Mouse (Mus musculus) retina, postnatal 7 days (tissue): Measurements from ENCODE around the gene Ptgr2.
A peak's percentile ranks its signal among the peaks of the same experiment; 100 is the strongest.
"Not testable (repeated sequence)": the region's sequence is repeated elsewhere in the genome, so short reads cannot be mapped to it uniquely, and the experiment has no call there.

Experiments used
- DNase-seq: peaks from one replicate; pipeline ENCODE4 v3.0.0-alpha.2; 2012; ENCODE audit warnings: low read depth, low spot score

Ptgr2 gene

GRCm38 (mm10) chr12:84304101-84304500 lies 19.1 kb downstream of the Ptgr2 start:
- DNase-seq = no peak

GRCm38 (mm10) chr12:84304554-84304953 lies 19.5 kb downstream of the Ptgr2 start:
- DNase-seq = no peak

- DNase-seq = no peak
These were observed 26.3 kb downstream of the Ptgr2 start for GRCm38 (mm10) chr12:84311306-84311705.

- DNase-seq = no peak
These were observed 31.0 kb downstream of the Ptgr2 start for GRCm38 (mm10) chr12:84316006-84316405.

GRCm38 (mm10) chr12:84316721-84317621 lies 31.9 kb downstream of the Ptgr2 start, which contains the start of gene Zfp410:
Zfp410 (plus strand) TSS chr12:84316852.
- DNase-seq = peak; percentile 70

- no peak for DNase-seq
These were observed 42.1 kb downstream of the Ptgr2 start for GRCm38 (mm10) chr12:84327111-84327512.

GRCm38 (mm10) chr12:84336963-84337625 lies 52.1 kb downstream of the Ptgr2 start:
- DNase-seq = no peak

GRCm38 (mm10) chr12:84347192-84347591 lies 62.2 kb downstream of the Ptgr2 start:
- no peak for DNase-seq

GRCm38 (mm10) chr12:84358699-84359098 lies 73.7 kb downstream of the Ptgr2 start:
- not testable (repeated sequence) for DNase-seq

- DNase-seq = peak; percentile 98
These were observed 76.8 kb downstream of the Ptgr2 start, which contains the start of the genes Coq6 and Fam161b for GRCm38 (mm10) chr12:84361555-84362489. Coq6 (plus strand) TSS chr12:84361657. Fam161b (minus strand) TSS chr12:84361833.

- DNase-seq = no peak
These were observed 77.8 kb downstream of the Ptgr2 start for GRCm38 (mm10) chr12:84362872-84363271.

- DNase-seq = no peak
These were observed 79.3 kb downstream of the Ptgr2 start for GRCm38 (mm10) chr12:84364291-84364690.

GRCm38 (mm10) chr12:84365137-84365536 lies 80.1 kb downstream of the Ptgr2 start:
- DNase-seq = no peak
